ENCODE assay signal across 7 mouse cellular contexts in genomic region chr12:8386451-8387011, GRCm38 (mm10).
DNase-seq lines count a peak whose midpoint lies in the region; ATAC-seq lines count a peak whose summit lies in the region.

No protein-coding gene starts in this region.

- H3K27me3 ChIP-seq in heart, embryonic 14.5 days (ENCODE audit: control insufficient read depth, insufficient read depth, low read length), result no peaks in the 10 kb centered on the region
- H3K27me3 ChIP-seq in neural tube, embryonic 13.5 days, result no peaks in the 10 kb centered on the region

- H3K4me2 ChIP-seq in heart, embryonic 14.5 days (ENCODE audit: low read length), result peak overlapping the region; percentile 16
- no peak overlapping the region for H3K4me2 ChIP-seq in neural tube, embryonic 13.5 days

- H3K4me1 ChIP-seq in heart, embryonic 14.5 days (ENCODE audit: control insufficient read depth in 2 of 2, insufficient read depth in 2 of 2, low read length in 2 of 2), result peaks cover 20 to 24% of the 10 kb centered on the region in 2 experiments
- H3K4me1 ChIP-seq in neural tube, embryonic 13.5 days (replicated peaks), result no peaks in the 10 kb centered on the region; the same call in 1 of the 2 replicates

- no peaks in the 10 kb centered on the region for H3K36me3 ChIP-seq in heart, embryonic 14.5 days (ENCODE audit: control insufficient read depth, insufficient read depth, low read length)
- H3K36me3 ChIP-seq in neural tube, embryonic 13.5 days, result no peaks in the 10 kb centered on the region

- peak overlapping the region; percentile 22 for H3K9ac ChIP-seq in heart, embryonic 14.5 days (ENCODE audit: low read length)
- H3K9ac ChIP-seq in neural tube, embryonic 13.5 days, result no peak overlapping the region

- peak overlapping the region; percentile 80 to 90 for H3K27ac ChIP-seq in heart, embryonic 14.5 days (replicated peaks in 1 of 2; ENCODE audit: control insufficient read depth in 1 of 2, insufficient read depth in 1 of 2, low read depth in 2 of 2, low read length in 2 of 2)
- peak overlapping the region; percentile 67 for H3K27ac ChIP-seq in neural tube, embryonic 13.5 days (replicated peaks)

- no peak overlapping the region for H3K4me3 ChIP-seq in heart, embryonic 14.5 days (ENCODE audit: control insufficient read depth in 1 of 2, insufficient read depth in 1 of 2, low read depth in 1 of 2, low read length in 2 of 2)
- no peak overlapping the region for H3K4me3 ChIP-seq in neural tube, embryonic 13.5 days

- 11% methylated on average over 6 of the region's 6 CpGs for WGBS in heart, embryonic 14.5 days
- 56% methylated on average over 6 of the region's 6 CpGs for WGBS in neural tube, embryonic 13.5 days

- no peaks in the 10 kb centered on the region for H3K9me3 ChIP-seq in heart, embryonic 14.5 days (ENCODE audit: control insufficient read depth, low read length)
- no peaks in the 10 kb centered on the region for H3K9me3 ChIP-seq in neural tube, embryonic 13.5 days

- peak; percentile 82 to 90 for DNase-seq in adrenal gland, adult (ENCODE audit: inconsistent age in 2 of 2, low spot score in 1 of 2)
- peak; percentile 49 for DNase-seq in embryo, embryonic 10 days (ENCODE audit: low spot score)
- peak; percentile 48 to 64 for DNase-seq in kidney, postnatal 4 days
- DNase-seq in natural killer cell, adult 2 months (ENCODE audit: low spot score in 2 of 2), result no peak

- peak; percentile 79 for ATAC-seq in heart, embryonic 14.5 days (ENCODE audit: insufficient number of reproducible peaks, insufficient read depth, low FRiP score, low read depth)
- ATAC-seq in neural tube, embryonic 13.5 days (ENCODE audit: low read depth), result peak; percentile 65
- no peak for ATAC-seq in cerebellum, adult (ENCODE audit: insufficient number of reproducible peaks, low FRiP score, low TSS enrichment)

Comparison
In these comparisons a context has a peak if more than half of its experiments do, and no peak if none do; other contexts are left out.
1. DNase-seq: peak in adrenal gland, adult (2 of 2), embryo, embryonic 10 days (single experiment) and kidney, postnatal 4 days (2 of 2); none in natural killer cell, adult 2 months (0 of 2).